Mouse (Mus musculus) natural killer cell, adult 2 months (primary cell): ENCODE measurements around the gene Ift140.
A peak's percentile ranks its signal among the peaks of the same experiment; 100 is the strongest.
"Not testable (repeated sequence)": the region's sequence is repeated elsewhere in the genome, so short reads cannot be mapped to it uniquely, and the experiment has no call there.

Experiments
- DNase-seq, 2 experiments: peaks; one replicate each; pipeline ENCODE4 v3.0.0; 2022; ENCODE audit warnings: low spot score in 2 of 2

Gene Ift140

GRCm38 (mm10) chr17:25117263-25117662 lies 101.4 kb downstream of the Ift140 start:
- DNase-seq = peak; percentile 50 to 51

GRCm38 (mm10) chr17:25120406-25120805 lies 104.5 kb downstream of the Ift140 start, which contains the start of gene Ptx4:
Ptx4 (plus strand) TSS chr17:25120760.
- no peak for DNase-seq

GRCm38 (mm10) chr17:25123979-25124378 lies 108.1 kb downstream of the Ift140 start:
- peak; percentile 38 to 52 for DNase-seq

- not testable (repeated sequence) for DNase-seq
Measured at GRCm38 (mm10) chr17:25125442-25126060, 109.7 kb downstream of the Ift140 start.

GRCm38 (mm10) chr17:25127079-25127478 lies 111.2 kb downstream of the Ift140 start:
- DNase-seq = no peak

- DNase-seq = no peak
Measured at GRCm38 (mm10) chr17:25127681-25128080, 111.8 kb downstream of the Ift140 start.

- no peak for DNase-seq
Measured at GRCm38 (mm10) chr17:25130060-25130459, 114.2 kb downstream of the Ift140 start.

- DNase-seq = peak; percentile 79 to 91
Measured at GRCm38 (mm10) chr17:25133275-25133698, 117.4 kb downstream of the Ift140 start, which contains the start of gene Clcn7. Clcn7 (plus strand) TSS chr17:25133391.

- no peak for DNase-seq
Measured at GRCm38 (mm10) chr17:25135622-25136021, 119.7 kb downstream of the Ift140 start.

GRCm38 (mm10) chr17:25138803-25139202 lies 122.9 kb downstream of the Ift140 start:
- DNase-seq = no peak

- DNase-seq = no peak
Measured at GRCm38 (mm10) chr17:25139960-25140359, 124.1 kb downstream of the Ift140 start.
